Mouse (Mus musculus) MEL (cell line): ENCODE measurements around the gene Upk3b.

ENCODE experiments used
- MAZ ChIP-seq: IDR thresholded peaks from 2 replicates; pipeline ENCODE4 v1.6.1; 2012; ENCODE audit warnings: low read depth, mild to moderate bottlenecking, inconsistent platforms, low read length, improper control_type of control experiment
- POLR2A ChIP-seq, 2 experiments: IDR thresholded peaks; 2 replicates each; pipeline ENCODE4 v1.6.1; 2011 to 2012; ENCODE audit warnings: low read length in 2 of 2, mild to moderate bottlenecking in 2 of 2, control low read depth in 1 of 2, improper control_type of control experiment in 1 of 2, low read depth in 1 of 2, moderate library complexity in 1 of 2; ENCODE audit not compliant: control insufficient read depth in 1 of 2, insufficient read depth in 1 of 2, poor library complexity in 1 of 2
- ZC3H11A ChIP-seq: IDR thresholded peaks from 2 replicates; pipeline ENCODE4 v1.6.1; 2012; ENCODE audit warnings: low read depth, mild to moderate bottlenecking, inconsistent platforms, low read length, improper control_type of control experiment

DNA sequence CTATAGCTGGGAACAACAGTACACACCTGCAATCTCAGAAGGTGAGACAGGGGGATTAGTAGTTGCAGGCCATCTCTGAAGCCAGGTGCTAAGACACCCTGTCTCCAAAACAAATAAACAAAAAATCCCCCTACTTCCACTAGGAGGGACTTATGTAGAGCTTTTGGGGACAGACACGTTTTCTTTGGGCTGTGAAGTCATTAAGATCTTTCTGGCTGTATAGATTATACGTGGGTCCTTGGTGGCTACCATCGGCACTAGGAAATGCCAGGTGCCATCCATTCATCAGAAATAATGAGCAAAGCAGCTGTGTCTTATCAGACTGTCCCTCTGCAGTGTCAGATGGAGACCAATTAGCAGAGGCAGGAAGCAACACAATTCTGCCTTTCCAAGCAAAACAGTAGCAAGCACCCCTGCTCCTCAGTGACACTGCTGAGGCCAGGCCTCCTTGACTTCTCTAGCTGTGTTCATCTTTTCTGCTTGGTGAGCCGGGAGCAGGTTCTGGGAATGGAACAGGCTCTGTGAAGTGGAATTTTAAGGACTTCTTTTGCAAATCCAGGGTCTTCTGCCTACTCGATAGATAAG, 44.8 kb upstream of the Upk3b start:
- TF ChIP-seq ZC3H11A (no peak), MAZ (no peak), POLR2A (IDR thresholded peaks at IDR 0.05; ENCODE audit: control insufficient read depth in 1 of 2, insufficient read depth in 1 of 2, low read depth in 1 of 2, low read length in 2 of 2, poor library complexity in 1 of 2) (no peak)
